Mouse (Mus musculus) embryonic facial prominence, embryonic 11.5 days (tissue): ENCODE measurements around the gene 1700028J19Rik. TPM values are rescaled to one million over a fixed set of nuclear protein-coding genes. Genes with fewer than 3 reads are reported as not detected.
"Not testable (repeated sequence)": the region's sequence is repeated elsewhere in the genome, so short reads cannot be mapped to it uniquely, and the experiment has no call there.

ENCODE experiments used
- ATAC-seq: fragments of 200-750 bp; cut with Nextera tagmentation; replicated peaks from 2 replicates; pipeline ENCODE4 v1.8.0; 2017; ENCODE audit warnings: low read depth; ENCODE audit not compliant: insufficient number of reproducible peaks, low FRiP score, low TSS enrichment
- DNase-seq: peaks from one replicate; pipeline ENCODE4 v3.0.0-alpha.2; 2015; ENCODE audit warnings: low spot score
- H3K27ac ChIP-seq: fragments of 300-500 bp; sonication (generic); replicated peaks from 2 replicates; pipeline ENCODE4 v1.5.1; 2014; ENCODE audit warnings: mild to moderate bottlenecking, low read depth, low read length, control low read depth
- H3K27me3 ChIP-seq: fragments of 300-500 bp; sonication (generic); 2 replicates; pipeline ENCODE4 v1.6.1; 2014; ENCODE audit warnings: mild to moderate bottlenecking, low read length, moderate library complexity, mixed read lengths; ENCODE audit not compliant: control insufficient read depth, insufficient read depth
- H3K36me3 ChIP-seq: fragments of 300-500 bp; sonication (generic); replicated peaks from 2 replicates; pipeline ENCODE4 v1.6.1; 2014; ENCODE audit warnings: low read depth, mild to moderate bottlenecking, low read length, moderate library complexity, mixed read lengths; ENCODE audit not compliant: control insufficient read depth, insufficient read depth
- H3K4me1 ChIP-seq: fragments of 300-500 bp; sonication (generic); 2 replicates; pipeline ENCODE4 v1.6.1; 2014; ENCODE audit warnings: low read length, mixed read lengths; ENCODE audit not compliant: control insufficient read depth, insufficient read depth
- H3K4me2 ChIP-seq: fragments of 300-500 bp; sonication (generic); 2 replicates; pipeline ENCODE4 v1.6.1; 2014; ENCODE audit warnings: low read depth, mild to moderate bottlenecking, control low read depth, low read length, moderate library complexity
- H3K4me3 ChIP-seq: fragments of 300-500 bp; sonication (generic); 2 replicates; pipeline ENCODE4 v1.5.1; 2014; ENCODE audit warnings: low read depth, low read length, control low read depth
- H3K9ac ChIP-seq: fragments of 300-500 bp; sonication (generic); replicated peaks from 2 replicates; pipeline ENCODE4 v1.6.1; 2014; ENCODE audit warnings: mild to moderate bottlenecking, control low read depth, low read length
- H3K9me3 ChIP-seq: fragments of 300-500 bp; sonication (generic); replicated peaks from 2 replicates; pipeline ENCODE4 v1.6.1; 2016; ENCODE audit warnings: mild to moderate bottlenecking, low read length, inconsistent platforms, mixed read lengths; ENCODE audit not compliant: control insufficient read depth
- WGBS: fragments of 180-500 bp; shearing (Covaris S2); extraction: QIAGEN DNeasy Blood & Tissue Kit; methylation state at CpG from one replicate; pipeline ENCODE4 v1.1.7; 2014; 5-methylcytosine and 5-hydroxymethylcytosine counted together
- polyA plus RNA-seq: library from polyadenylated mRNA; unstranded; fragments of >200 nt; fragmentation: Nextera tagmentation; extraction: Ambion mirVana; gene quantifications from 2 replicates; pipeline ENCODE4 v1.2.1, GENCODE M21; 2014

The 1700028J19Rik gene
- polyA plus RNA-seq, 1 experiment from 2014 or later = 1.00 TPM

GRCm38 (mm10) chr7:44187936-44188335, 58.6 kb downstream of the 1700028J19Rik start, which contains the start of gene Klk1b24:
Klk1b24 (plus strand) TSS chr7:44188236.
- not testable (repeated sequence) for H3K27me3 ChIP-seq, H3K9ac ChIP-seq, DNase-seq, H3K36me3 ChIP-seq, H3K4me1 ChIP-seq, H3K27ac ChIP-seq, H3K9me3 ChIP-seq, H3K4me3 ChIP-seq, ATAC-seq, H3K4me2 ChIP-seq

GRCm38 (mm10) chr7:44186516-44186915, 60.0 kb downstream of the 1700028J19Rik start:
- ATAC-seq, H3K27ac ChIP-seq, H3K9ac ChIP-seq, DNase-seq, H3K27me3 ChIP-seq, H3K4me2 ChIP-seq, H3K9me3 ChIP-seq, H3K4me3 ChIP-seq, H3K4me1 ChIP-seq, H3K36me3 ChIP-seq: not testable (repeated sequence)
- 74% methylated on average over 8 of the region's 8 CpGs for WGBS

Other genes starting within 250 kb of the 1700028J19Rik start
- gene Klk1b26, start 234.5 kb downstream of the 1700028J19Rik start, polyA plus RNA-seq = 0.15 TPM in 1 of 2 replicates, not detected in the other
- gene Klk1b27, start 194.4 kb downstream of the 1700028J19Rik start, polyA plus RNA-seq = not detected in 2 replicates
- not detected in 2 replicates for gene Klk1b21, start 144.4 kb downstream of the 1700028J19Rik start, polyA plus RNA-seq
- gene Klk1b22, start 134.0 kb downstream of the 1700028J19Rik start, polyA plus RNA-seq = not detected in 2 replicates
- not detected in 2 replicates for gene Klk1b16, start 109.9 kb downstream of the 1700028J19Rik start, polyA plus RNA-seq
- gene Klk1b24, start 58.5 kb downstream of the 1700028J19Rik start, polyA plus RNA-seq = not detected in 2 replicates
- not detected in 2 replicates for gene Klk1b3, start 48.5 kb downstream of the 1700028J19Rik start, polyA plus RNA-seq
- not detected in 2 replicates for gene Klk1b4, start 39.3 kb downstream of the 1700028J19Rik start, polyA plus RNA-seq
- not detected in 2 replicates for gene Klk1b5, start 30.8 kb downstream of the 1700028J19Rik start, polyA plus RNA-seq
- gene Klk1, start 21.3 kb downstream of the 1700028J19Rik start, polyA plus RNA-seq = not detected in 2 replicates
- gene Gm36864, start 10.5 kb downstream of the 1700028J19Rik start, polyA plus RNA-seq = not detected in 2 replicates
- gene 2410002F23Rik, start within 50 bp of the 1700028J19Rik start, polyA plus RNA-seq = 121 and 132 TPM in 2 replicates
- not detected in 2 replicates for gene Acp4, start 10.7 kb upstream of the 1700028J19Rik start, polyA plus RNA-seq
- 2.3 TPM in 1 of 2 replicates, not detected in the other for gene Gm15517, start 14.8 kb upstream of the 1700028J19Rik start, polyA plus RNA-seq
- 2.2 and 2.3 TPM in 2 replicates for gene Clec11a, start 60.2 kb upstream of the 1700028J19Rik start, polyA plus RNA-seq
- gene Shank1, start 63.6 kb upstream of the 1700028J19Rik start, polyA plus RNA-seq = 0.98 and 1.00 TPM in 2 replicates
- 1.4 and 1.9 TPM in 2 replicates for gene Syt3, start 137.4 kb upstream of the 1700028J19Rik start, polyA plus RNA-seq
- gene 1700008O03Rik, start 139.1 kb upstream of the 1700028J19Rik start, polyA plus RNA-seq = 0.99 and 1.4 TPM in 2 replicates
- gene Lrrc4b, start 182.3 kb upstream of the 1700028J19Rik start, polyA plus RNA-seq = 1.9 and 3.2 TPM in 2 replicates
- gene Aspdh, start 218.7 kb upstream of the 1700028J19Rik start, polyA plus RNA-seq = not detected in 2 replicates
- 61.1 and 66.4 TPM in 2 replicates for gene Josd2, start 221.3 kb upstream of the 1700028J19Rik start, polyA plus RNA-seq
- gene Emc10, start 249.8 kb upstream of the 1700028J19Rik start, polyA plus RNA-seq = 76.4 and 89.8 TPM in 2 replicates
- gene Fam71e1, start 249.9 kb upstream of the 1700028J19Rik start, polyA plus RNA-seq = 10.8 and 11.2 TPM in 2 replicates